Mouse (Mus musculus) embryonic fibroblast, embryonic 13.5 days (primary cell): Measurements from ENCODE around the gene Frmd8.

Experiments used
- CTCF ChIP-seq: IDR thresholded peaks from 2 replicates; pipeline ENCODE4 v1.5.1; 2011; ENCODE audit warnings: mild to moderate bottlenecking, control low read depth, low read length, moderate library complexity, borderline replicate concordance; ENCODE audit not compliant: insufficient read depth
- POLR2A ChIP-seq: IDR thresholded peaks from 2 replicates; pipeline ENCODE4 v1.6.1; 2011; ENCODE audit warnings: low read depth, mild to moderate bottlenecking, control low read depth, low read length, moderate library complexity

DNA sequence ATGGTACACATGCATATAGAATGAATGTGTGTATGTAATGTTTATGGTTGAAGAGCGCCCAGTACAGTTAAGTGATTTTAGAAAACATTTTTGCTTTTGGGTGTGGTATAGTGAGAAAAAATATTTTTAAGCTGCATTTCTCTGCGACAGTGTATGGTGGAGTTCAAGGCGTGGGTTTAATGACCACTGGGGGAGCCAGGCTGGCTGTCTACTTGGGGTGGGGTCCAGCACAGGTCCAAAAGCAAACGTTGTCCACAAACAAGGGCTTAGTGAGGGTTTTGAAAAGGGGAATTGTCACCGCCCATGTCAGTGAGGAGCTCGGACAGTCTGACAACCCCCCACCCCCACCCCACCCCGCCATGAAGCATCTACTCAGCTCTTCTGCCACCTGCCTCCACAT is 28.9 kb downstream of the Frmd8 start:
- TF ChIP-seq CTCF, result no peak
- no peak for TF ChIP-seq POLR2A
